Mouse (Mus musculus) neural tube, embryonic 11.5 days (tissue): Measurements from ENCODE around the gene Fam71e1. TPM values are rescaled to one million over a fixed set of nuclear protein-coding genes. Genes with fewer than 3 reads are reported as not detected.

Source experiments
- ATAC-seq: fragments of 200-750 bp; cut with Nextera tagmentation; 2 replicates; pipeline ENCODE4 v1.8.0; 2017; ENCODE audit warnings: moderate number of reproducible peaks, mild to moderate bottlenecking, moderate TSS enrichment, moderate library complexity; ENCODE audit not compliant: insufficient read depth, low FRiP score, low TSS enrichment
- DNase-seq: peaks from one replicate; pipeline ENCODE4 v3.0.0-alpha.2; 2015; ENCODE audit warnings: low spot score
- H3K27ac ChIP-seq: fragments of 300-500 bp; sonication (generic); 2 replicates; pipeline ENCODE4 v1.5.1; 2014; ENCODE audit warnings: low read depth, mild to moderate bottlenecking, low read length
- H3K27me3 ChIP-seq: fragments of 300-500 bp; sonication (generic); 2 replicates; pipeline ENCODE4 v1.6.1; 2014; ENCODE audit warnings: mild to moderate bottlenecking, low read length, mixed read lengths; ENCODE audit not compliant: control insufficient read depth, insufficient read depth
- H3K36me3 ChIP-seq: fragments of 300-500 bp; sonication (generic); 2 replicates; pipeline ENCODE4 v1.6.1; 2014; ENCODE audit warnings: mild to moderate bottlenecking, low read length, moderate library complexity, mixed read lengths; ENCODE audit not compliant: control insufficient read depth, insufficient read depth
- H3K4me1 ChIP-seq: fragments of 300-500 bp; sonication (generic); 2 replicates; pipeline ENCODE4 v1.6.1; 2014; ENCODE audit warnings: low read length, mixed read lengths; ENCODE audit not compliant: control insufficient read depth, insufficient read depth
- H3K4me2 ChIP-seq: fragments of 300-500 bp; sonication (generic); 2 replicates; pipeline ENCODE4 v1.6.1; 2014; ENCODE audit warnings: low read depth, mild to moderate bottlenecking, moderate library complexity
- H3K4me3 ChIP-seq: fragments of 300-500 bp; sonication (generic); 2 replicates; pipeline ENCODE4 v1.5.1; 2014; ENCODE audit warnings: low read depth, low read length
- H3K9ac ChIP-seq: fragments of 300-500 bp; sonication (generic); 2 replicates; pipeline ENCODE4 v1.6.1; 2014; ENCODE audit warnings: mild to moderate bottlenecking, low read length
- H3K9me3 ChIP-seq: fragments of 300-500 bp; sonication (generic); 2 replicates; pipeline ENCODE4 v1.6.1; 2016; ENCODE audit warnings: low read length; ENCODE audit not compliant: control insufficient read depth
- WGBS: fragments of 180-500 bp; shearing (Covaris S2); extraction: QIAGEN DNeasy Blood & Tissue Kit; methylation state at CpG from one replicate; pipeline ENCODE4 v1.1.7; 2014; 5-methylcytosine and 5-hydroxymethylcytosine counted together
- polyA plus RNA-seq: library from polyadenylated mRNA; unstranded; fragments of >200 nt; fragmentation: Nextera tagmentation; extraction: Ambion mirVana; gene quantifications from 2 replicates; pipeline ENCODE4 v1.2.1, GENCODE M21; 2014

Fam71e1 gene
- polyA plus RNA-seq, 1 experiment from 2014 or later: 12.3 TPM

DNA sequence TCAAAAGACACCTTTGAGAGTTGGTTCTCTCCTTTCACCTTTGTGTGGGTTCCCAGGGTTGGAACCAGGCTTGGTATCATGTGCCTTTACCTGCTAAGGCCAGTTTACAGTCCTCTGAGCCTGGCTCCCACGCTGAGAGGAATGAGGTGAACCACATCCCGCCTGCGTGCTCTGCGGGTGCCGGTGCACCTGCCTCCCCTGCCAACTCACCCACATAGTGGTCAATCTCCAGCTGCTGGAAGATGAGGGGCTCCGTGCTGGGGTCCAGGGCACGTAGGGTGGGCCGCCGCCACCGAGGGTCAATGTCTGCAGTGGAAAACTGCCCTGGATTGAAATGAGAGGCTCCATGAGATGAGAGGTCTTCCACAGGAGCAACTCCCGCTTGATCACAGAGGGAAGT, 46.2 kb downstream of the Fam71e1 start:
- H3K36me3 ChIP-seq: peaks cover 17% of the 10 kb centered on the region
- ATAC-seq (no peak), DNase-seq (no peak)
- no peak overlapping the region for H3K27ac ChIP-seq
- H3K27me3 ChIP-seq: no peaks in the 10 kb centered on the region
- H3K9ac ChIP-seq: no peak overlapping the region
- H3K4me1 ChIP-seq: peaks cover 4% of the 10 kb centered on the region
- H3K4me2 ChIP-seq: no peak overlapping the region
- no peak overlapping the region for H3K4me3 ChIP-seq
- H3K9me3 ChIP-seq: 0 out of 2 replicates have a peak, but pooled peaks cover 2% of the 10 kb centered on the region
- WGBS: 95% methylated on average over 11 of the region's 11 CpGs

DNA sequence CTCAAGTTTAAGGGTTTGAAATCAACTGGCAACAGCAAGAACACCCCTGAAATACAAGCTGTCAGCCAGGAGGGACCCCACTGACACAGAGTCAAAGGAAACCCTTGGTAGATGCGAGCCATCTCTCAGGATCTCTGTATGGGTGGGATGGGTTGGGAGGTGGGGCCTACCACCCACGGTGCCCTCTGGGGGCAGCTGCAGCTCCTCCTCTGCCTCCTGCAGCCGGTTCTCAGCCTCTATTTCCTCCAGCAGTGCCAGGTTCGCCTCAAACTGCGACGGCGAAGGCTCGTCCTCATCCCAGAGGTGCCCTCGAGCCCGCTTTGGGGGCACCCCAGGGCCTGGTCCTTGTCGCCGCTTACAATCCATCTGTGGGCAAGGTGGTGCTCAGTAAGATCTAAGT, 46.7 kb downstream of the Fam71e1 start:
- 83% methylated on average over 12 of the region's 12 CpGs for WGBS
- no peak for ATAC-seq
- Histone ChIP-seq H3K36me3 (peaks cover 17% of the 10 kb centered on the region), H3K9ac (no peak overlapping the region), H3K9me3 (0 out of 2 replicates have a peak, but pooled peaks cover 2% of the 10 kb centered on the region), H3K27ac (no peak overlapping the region), H3K4me3 (no peak overlapping the region), H3K4me1 (peaks cover 9% of the 10 kb centered on the region), H3K27me3 (no peaks in the 10 kb centered on the region), H3K4me2 (no peak overlapping the region)
- no peak for DNase-seq

DNA sequence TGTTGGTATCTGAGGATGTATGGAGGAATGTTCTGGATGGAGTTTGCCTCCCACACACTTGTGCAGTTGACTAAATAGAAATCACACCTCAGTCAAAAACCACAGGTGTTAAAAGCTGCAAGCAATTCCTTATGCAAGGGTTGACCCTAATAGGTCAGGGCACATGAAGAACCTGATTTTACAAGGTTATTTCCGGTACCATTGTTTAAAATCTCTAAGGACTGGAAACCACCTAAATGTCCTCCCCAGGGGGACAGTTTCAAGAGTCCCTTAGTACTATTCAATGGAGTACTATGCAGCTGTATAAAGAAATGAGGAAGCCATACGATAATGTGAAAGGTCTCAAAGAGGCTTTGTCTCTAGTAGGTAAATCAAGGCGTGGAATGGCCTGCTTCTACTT, 49.9 kb downstream of the Fam71e1 start:
- Histone ChIP-seq H3K4me3 (no peak overlapping the region), H3K36me3 (peaks cover 2% of the 10 kb centered on the region; the same call in 1 of the 2 replicates), H3K4me1 (peaks cover 10% of the 10 kb centered on the region), H3K9me3 (0 out of 2 replicates have a peak, but pooled peaks cover 2% of the 10 kb centered on the region), H3K4me2 (no peak overlapping the region), H3K27ac (no peak overlapping the region), H3K9ac (no peak overlapping the region), H3K27me3 (no peaks in the 10 kb centered on the region)
- no peak for DNase-seq
- ATAC-seq: no peak
- WGBS: 96% methylated on average over 3 of the region's 3 CpGs

DNA sequence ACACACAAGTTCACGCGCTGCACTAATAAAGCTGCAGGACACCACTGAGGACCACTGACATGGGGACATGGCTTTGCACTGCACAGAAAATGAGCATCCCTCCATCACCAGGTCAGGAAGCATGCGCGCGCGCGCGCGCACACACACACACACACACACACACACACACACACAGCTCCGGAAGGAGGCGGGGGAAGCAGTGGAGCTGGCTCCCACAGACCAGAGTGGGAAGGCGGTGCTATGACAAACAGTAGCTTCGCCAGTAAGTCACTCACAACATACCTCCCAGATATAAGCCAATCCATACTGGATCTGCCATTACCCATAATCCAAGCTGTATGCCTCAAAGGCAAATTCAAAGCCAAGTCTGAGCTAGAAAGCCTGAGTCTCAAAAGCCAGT, 50.7 kb downstream of the Fam71e1 start:
- no peak overlapping the region for H3K9ac ChIP-seq
- H3K36me3 ChIP-seq: peaks cover 9% of the 10 kb centered on the region; the same call in 1 of the 2 replicates
- no peak overlapping the region for H3K27ac ChIP-seq
- 99% methylated on average over 13 of the region's 13 CpGs for WGBS
- peak overlapping the region; percentile 73; the same call in 1 of the 2 replicates for H3K4me2 ChIP-seq
- no peak for DNase-seq
- H3K4me3 ChIP-seq: no peak overlapping the region
- ATAC-seq: no peak
- peaks cover 10% of the 10 kb centered on the region for H3K4me1 ChIP-seq
- H3K27me3 ChIP-seq: no peaks in the 10 kb centered on the region
- 0 out of 2 replicates have a peak, but pooled peaks cover 2% of the 10 kb centered on the region for H3K9me3 ChIP-seq

DNA sequence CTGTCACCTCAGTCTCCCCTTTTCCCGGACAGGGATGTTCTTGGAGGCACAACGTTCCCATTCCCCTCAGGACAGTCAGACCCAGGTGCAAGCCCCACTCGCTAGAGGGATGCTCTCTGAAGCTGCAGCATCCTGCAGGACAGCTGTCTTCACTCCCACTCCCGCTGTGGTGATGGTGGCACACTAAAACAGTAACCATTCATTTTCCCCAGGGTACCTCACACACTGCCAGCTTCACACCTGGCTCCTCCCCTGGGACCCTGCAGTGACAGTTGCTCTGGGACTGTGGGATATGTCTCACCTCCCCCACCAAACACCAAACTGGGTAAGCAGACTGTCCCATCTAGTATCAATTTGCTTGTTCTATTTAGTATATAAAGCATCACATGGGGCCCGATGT, 51.3 kb downstream of the Fam71e1 start:
- Histone ChIP-seq H3K9ac (peak overlapping the region; percentile 60), H3K9me3 (0 out of 2 replicates have a peak, but pooled peaks cover 2% of the 10 kb centered on the region), H3K36me3 (peaks cover 9% of the 10 kb centered on the region; the same call in 1 of the 2 replicates), H3K27ac (no peak overlapping the region), H3K4me2 (peak overlapping the region; percentile 73), H3K4me1 (peaks cover 11% of the 10 kb centered on the region), H3K4me3 (peak overlapping the region; percentile 38), H3K27me3 (no peaks in the 10 kb centered on the region)
- ATAC-seq (no peak), DNase-seq (no peak)
- 25% methylated on average over 5 of the region's 5 CpGs for WGBS

DNA sequence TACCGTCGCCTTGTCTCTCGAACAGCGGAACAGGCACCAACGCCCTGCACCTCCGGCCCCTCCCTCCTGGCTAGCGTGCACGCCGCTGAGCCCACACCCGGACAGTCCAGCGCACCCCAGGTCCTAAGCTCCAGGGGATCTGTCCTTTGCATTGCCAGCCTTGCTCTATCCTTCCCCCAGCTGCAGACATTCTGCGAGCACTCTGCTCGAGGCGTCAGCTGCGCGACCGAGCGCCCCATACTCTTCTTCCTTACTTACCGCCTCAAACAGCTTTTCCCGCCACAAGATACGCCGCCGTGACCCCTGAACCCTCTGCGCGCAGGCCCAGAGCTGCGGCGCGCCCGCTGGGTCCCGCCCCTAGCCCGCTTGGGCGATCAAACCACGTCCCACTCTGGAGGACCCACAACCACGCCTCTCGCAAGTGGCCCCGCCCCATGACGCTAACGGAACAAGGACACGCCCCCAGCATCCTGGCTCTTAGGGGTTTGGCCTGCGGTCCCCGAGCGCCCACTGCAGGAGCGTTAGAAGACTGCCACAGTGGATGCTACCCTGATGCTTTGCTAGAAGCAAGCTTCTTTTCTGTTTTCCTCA, 52.2 kb downstream of the Fam71e1 start, which contains the start of gene Pold1:
Pold1 (minus strand) TSS at position 353 of the 591 bp plus-strand sequence.
- Histone ChIP-seq H3K27me3 (no peaks in the 10 kb centered on the region), H3K27ac (no peak within 1 kb of the TSS), H3K4me3 (peak within 1 kb of the TSS; percentile 38), H3K9ac (peak within 1 kb of the TSS; percentile 60), H3K36me3 (peaks cover 9% of the 10 kb centered on the region; the same call in 1 of the 2 replicates), H3K4me2 (peak within 1 kb of the TSS; percentile 73), H3K9me3 (0 out of 2 replicates have a peak, but pooled peaks cover 2% of the 10 kb centered on the region), H3K4me1 (peaks cover 13% of the 10 kb centered on the region)
- ATAC-seq (peak; percentile 87), DNase-seq (peak; percentile 100)
- WGBS: under 1% methylated on average over 43 of the region's 43 CpGs

DNA sequence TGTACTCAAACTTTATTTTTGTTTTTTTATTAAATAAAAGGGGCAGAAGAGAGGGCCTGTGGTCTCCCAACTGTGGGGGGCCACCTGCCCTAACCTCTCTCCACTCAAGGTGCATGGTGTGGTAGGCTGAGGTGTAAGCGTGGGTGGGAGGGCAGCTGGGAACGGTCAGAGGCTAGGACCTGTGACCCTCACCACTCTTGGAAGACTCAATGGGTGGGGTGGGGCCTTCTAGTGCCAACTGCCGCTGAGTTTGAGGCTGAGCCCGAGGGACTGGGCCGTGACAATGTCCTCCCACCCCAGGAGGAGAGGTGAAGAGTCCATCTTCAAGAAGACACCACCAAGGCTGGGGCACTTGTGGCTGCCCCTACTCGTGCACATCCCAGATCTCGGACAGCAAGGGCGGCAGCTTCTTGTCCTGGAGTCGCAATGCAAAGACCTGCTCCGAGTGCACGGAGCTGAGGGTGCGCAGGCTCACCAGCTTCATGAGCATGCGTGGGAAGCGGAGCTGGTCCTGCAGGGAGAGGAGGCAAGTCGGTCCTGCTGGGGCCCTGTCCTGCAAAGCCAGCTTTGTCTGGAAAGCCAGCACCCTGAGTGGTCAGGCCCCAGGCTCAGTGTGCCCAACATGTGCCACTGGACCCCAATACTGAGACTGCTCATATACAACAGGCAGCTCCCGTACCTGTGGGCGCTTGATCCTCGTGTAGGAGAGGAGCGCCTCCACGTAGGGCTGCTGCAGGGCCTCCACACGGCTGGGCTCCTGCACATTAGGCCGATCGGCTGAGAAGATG, 53.4 kb downstream of the Fam71e1 start:
- Histone ChIP-seq H3K4me3 (no peak overlapping the region), H3K4me2 (no peak overlapping the region), H3K4me1 (peaks cover 13% of the 10 kb centered on the region), H3K36me3 (peaks cover 9% of the 10 kb centered on the region; the same call in 1 of the 2 replicates), H3K9ac (no peak overlapping the region), H3K27me3 (no peaks in the 10 kb centered on the region), H3K27ac (no peak overlapping the region), H3K9me3 (0 out of 2 replicates have a peak, but pooled peaks cover 2% of the 10 kb centered on the region)
- WGBS: 96% methylated on average over 23 of the region's 23 CpGs
- DNase-seq: no peak
- ATAC-seq: no peak

DNA sequence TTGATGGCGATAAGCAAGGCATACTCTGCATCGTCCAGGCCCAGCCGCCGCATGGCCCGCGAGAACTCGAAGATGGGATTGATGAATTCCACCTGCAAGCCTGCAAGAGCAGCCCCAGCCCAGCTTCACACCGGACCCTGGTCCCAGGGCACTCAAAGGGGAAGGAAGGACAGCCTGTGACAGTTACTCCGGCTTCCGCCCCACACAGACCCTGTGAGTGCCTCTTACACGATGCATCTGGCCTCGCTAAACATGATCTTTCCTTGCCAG, 54.0 kb downstream of the Fam71e1 start:
- H3K9ac ChIP-seq: no peak overlapping the region
- WGBS: 96% methylated on average over 12 of the region's 12 CpGs

More for the DNA sequence above, 54.0 kb downstream of the Fam71e1 start:
- Histone ChIP-seq H3K4me1 (peaks cover 13% of the 10 kb centered on the region), H3K9me3 (0 out of 2 replicates have a peak, but pooled peaks cover 2% of the 10 kb centered on the region), H3K36me3 (peaks cover 9% of the 10 kb centered on the region; the same call in 1 of the 2 replicates), H3K4me3 (no peak overlapping the region), H3K27me3 (no peaks in the 10 kb centered on the region), H3K4me2 (no peak overlapping the region), H3K27ac (no peak overlapping the region)
- ATAC-seq (no peak), DNase-seq (no peak)
